Mouse (Mus musculus) WW6 (cell line): Measurements from ENCODE around the gene Gbp5.
A peak's percentile ranks its signal among the peaks of the same experiment; 100 is the strongest.

Experiments used
- DNase-seq: peaks from one replicate; pipeline ENCODE4 v3.0.0-alpha.2; 2013; ENCODE audit warnings: low read depth, low spot score

Gbp5 gene

GRCm38 (mm10) chr3:142493536-142494061 is at the start of gene Gbp5:
TSS of gene Gbp5 (plus strand) at chr3:142493978.
- no peak for DNase-seq

DNA sequence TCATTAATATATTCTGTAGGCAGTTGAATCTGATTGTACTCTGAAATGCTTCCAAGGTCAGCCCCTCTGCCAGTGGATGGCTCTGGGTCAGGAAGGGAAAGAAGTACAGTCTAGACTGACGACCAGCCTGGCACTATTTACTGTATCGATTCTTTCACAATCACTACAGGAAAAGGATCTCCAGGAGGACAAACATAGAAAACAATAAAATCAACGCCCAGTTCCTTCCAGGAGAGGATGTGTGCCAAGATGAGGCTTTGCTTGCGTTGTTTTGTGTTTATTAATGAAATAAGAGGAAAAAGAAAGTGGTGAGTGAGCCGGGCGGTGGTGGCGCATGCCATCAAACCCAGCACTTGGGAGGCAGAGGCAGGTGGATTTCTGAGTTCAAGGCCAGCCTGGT is 39.6 kb upstream of the Gbp5 start:
- no peak for DNase-seq

DNA sequence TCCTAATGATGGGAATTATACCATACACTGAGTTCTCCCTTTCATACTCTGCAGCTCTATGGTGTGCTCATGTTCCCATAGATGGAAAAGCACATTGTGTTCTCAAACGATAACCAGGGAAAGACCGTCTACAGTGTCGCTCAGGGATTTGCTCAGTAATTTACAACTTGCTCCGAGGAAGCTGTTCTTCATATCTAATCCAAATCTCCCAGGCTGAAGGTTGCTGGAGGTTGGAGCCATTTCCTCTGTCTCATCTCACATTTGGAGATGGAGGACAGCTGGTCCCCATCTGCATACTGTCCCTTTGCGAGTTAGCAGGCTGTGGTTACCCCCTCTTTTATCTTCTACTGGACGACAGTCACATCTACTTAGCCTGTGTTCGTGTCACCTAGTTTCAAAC is 34.5 kb upstream of the Gbp5 start:
- no peak for DNase-seq

GRCm38 (mm10) chr3:142462764-142463751 is 30.7 kb upstream of the Gbp5 start:
- no peak for DNase-seq

GRCm38 (mm10) chr3:142474349-142474983 is 19.3 kb upstream of the Gbp5 start:
- no peak for DNase-seq

DNA sequence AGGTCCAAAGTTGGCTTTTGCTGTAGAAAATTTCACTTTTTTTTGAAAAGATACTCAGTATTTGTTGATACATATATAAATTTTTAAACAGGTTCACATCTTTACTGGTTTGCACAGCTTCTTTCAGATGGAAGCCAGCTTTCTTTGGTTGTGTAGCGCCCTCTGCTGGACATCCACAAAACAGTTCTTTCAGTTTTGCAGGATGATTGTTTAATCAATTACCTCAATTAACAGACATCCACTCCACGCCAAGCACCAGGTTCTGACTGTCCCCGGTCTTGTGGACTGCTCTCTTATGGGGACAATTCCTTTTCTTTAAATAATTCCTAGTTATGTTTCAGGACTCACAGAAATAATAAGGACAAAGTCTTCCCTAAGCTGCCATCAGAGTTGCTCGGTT is 17.9 kb upstream of the Gbp5 start:
- no peak for DNase-seq

DNA sequence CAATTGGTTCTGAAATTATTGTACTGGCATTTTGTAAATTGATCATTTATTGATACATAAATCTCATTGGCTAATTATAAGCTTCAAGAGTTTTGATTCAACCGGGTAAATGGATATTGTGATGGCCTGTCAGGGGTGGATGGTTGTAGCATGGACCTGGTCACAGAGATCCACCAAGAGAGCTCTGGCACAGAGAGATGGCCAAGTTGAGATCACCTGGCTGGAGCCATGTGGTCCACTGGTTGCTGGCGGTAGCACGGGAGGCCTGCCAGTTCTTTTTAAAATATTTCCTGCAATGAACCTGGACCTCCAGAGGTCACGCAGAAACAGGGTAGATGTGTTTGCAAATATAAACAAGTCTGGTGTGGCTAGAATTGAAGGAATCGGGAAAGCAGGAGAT is 15.9 kb upstream of the Gbp5 start:
- no peak for DNase-seq

DNA sequence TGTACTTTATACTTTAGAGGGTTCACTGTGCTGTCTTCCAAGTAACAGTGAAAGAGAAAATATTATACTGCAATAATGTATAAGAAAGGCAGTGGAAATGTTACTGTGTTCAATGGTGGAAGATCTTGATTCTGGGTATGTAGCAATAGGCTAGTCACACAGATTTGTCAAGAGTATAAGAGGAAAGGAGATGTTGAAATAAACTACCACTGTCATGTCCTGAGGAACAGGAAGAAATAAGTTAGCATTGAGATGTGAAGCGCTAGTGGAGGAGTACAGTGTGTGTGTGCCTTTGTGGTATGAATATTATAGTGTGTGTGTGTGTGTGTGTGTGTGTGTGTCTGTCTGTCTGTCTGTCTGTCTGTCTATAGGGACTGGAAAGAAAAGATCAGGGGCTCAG is 15.4 kb upstream of the Gbp5 start:
- DNase-seq, result no peak

GRCm38 (mm10) chr3:142490465-142490864 is 3.3 kb upstream of the Gbp5 start:
- no peak for DNase-seq

DNA sequence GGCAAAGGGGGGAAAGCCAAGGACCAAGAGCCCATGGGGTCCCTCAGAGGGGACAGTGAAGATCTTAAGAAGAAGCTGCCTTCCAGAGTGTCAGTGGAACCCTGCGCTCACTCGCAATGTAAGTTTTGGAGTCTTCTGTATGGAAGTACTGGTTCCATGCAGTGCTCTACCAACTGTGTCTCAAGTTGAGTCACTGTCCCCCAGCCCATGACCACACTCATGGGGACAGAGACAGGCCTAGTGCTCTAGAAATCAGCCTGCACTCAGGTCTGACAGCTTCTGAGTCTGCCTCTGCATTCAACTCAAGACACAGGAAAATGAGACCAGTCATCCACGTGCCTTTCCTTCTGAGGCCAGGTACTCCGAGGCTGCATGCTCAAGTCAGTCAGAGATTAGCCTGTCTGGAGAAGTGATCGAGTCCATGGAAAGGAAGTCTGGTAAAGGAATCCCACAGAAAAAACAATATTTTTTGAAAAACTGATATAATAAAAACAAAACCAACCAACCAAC is 1.4 kb downstream of the Gbp5 start:
- no peak for DNase-seq

- no peak for DNase-seq
Observed at GRCm38 (mm10) chr3:142496113-142497101, 2.6 kb downstream of the Gbp5 start.

DNA sequence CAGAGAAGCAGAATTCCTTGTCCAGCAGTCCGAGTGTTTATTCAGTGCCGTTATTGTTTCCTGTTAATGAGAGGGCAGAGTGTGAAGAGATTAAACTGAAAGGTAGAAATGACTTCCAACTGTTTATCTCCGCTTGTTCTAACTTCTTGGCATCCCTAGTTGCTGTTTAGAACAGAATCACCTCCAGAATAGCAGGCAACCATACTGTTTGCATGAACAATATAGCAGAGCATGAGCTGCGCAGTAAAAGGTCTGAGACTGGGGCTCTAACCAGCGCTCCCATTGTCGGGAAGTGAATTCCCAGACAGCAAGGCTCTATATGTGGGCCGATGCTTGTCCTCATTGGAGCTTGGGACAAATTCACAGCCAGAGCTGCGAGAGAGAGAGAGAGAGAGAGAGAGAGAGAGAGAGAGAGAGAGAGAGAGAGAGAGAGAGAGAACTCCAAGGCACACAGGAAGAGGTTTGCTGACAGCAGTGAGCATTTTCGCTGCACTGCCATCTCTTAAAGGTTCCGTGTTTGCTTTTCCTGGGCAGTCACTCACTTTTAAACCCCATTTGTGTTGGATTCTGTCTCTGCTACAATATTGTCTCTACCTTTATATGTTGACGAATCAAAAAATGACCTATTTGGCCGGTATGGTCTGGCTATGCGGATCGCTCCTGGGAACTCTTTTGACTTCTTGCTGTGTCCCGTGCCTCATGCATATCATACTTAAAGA is 3.5 kb downstream of the Gbp5 start:
- DNase-seq, result no peak

- DNase-seq, result no peak
Observed at GRCm38 (mm10) chr3:142498941-142499340, 5.2 kb downstream of the Gbp5 start.

DNA sequence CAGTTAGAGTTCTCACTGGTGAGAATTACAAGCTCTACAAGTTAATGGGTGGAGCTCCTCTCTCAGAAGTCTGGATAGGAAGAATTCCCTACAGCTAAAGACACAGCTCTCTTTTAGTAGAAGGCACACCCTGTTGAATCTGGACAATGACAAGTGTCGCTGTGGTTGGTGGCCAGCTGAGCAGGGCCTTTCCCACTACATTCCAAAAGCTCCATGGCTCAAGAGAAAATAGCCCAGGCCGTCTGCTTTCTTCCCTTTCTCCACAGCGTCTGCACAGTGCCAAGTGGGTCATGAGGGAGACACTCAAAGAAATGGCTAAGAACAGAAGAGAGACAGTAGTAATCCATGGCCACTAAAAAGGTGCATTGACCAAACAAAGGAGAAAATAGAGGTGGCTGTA is 34.3 kb downstream of the Gbp5 start:
- no peak for DNase-seq

DNA sequence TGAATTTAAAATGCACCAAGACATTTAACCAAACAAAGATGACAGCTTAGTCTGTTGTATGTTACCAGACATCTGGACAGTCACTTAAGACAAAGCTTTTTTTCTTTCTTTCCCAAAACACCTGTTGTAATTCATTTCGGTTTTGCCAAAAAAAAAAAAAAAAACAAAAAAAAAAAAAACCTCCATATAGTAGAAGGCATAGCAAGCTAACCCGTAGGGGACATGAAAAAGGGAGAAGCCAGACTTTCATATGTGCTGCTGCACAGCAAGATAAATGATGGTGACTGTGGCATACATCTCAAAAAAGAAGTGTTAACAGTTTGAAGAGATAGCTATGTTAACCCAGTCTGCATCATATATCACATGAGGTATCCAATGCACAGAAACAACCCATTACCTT is 35.8 kb downstream of the Gbp5 start:
- no peak for DNase-seq

DNA sequence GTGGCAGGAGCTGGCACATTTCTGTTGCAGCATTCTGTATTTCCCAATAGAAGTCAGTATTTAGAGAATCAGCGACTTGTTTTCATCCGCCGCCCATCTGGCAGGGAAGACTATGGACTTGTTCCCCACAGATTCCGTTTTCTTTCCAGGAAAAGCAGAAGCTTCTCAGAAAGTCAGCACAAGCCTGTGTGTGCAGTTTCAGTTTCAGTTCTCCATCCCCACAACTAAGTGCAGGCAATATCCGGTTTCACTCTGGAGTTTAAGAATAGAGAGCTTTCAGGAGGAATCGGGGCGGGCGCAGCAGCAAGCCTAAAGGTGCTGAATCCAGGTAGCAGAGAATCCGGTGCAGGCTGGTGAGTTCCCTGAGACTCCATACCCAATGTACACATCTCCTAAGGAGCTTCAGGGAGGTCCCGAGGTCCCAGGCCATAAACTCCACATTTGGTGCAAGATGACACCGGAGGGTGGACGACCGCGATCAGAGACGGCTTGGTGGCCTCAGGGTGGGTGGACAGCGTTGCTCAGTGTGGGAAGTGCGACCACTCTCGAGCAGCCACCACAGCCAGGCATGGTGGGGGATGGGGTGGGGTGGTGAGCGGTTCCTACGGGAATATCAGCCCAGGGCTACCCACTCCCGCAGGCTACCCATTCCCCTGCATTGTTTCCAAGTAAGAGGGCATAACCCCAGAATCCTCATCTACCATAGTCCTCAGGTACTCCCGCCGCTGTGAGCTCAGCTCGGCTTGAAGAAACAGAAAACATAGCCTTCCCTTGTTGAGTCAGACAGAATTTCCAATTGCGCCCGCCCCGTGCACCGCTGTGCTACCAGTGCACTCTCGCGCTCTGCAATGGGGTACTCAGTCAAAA is 36.5 kb downstream of the Gbp5 start, which contains the start of gene Gbp7:
Gbp7 (plus strand) TSS at position 256 of the 867 bp plus-strand sequence.
- peak; percentile 22 for DNase-seq

DNA sequence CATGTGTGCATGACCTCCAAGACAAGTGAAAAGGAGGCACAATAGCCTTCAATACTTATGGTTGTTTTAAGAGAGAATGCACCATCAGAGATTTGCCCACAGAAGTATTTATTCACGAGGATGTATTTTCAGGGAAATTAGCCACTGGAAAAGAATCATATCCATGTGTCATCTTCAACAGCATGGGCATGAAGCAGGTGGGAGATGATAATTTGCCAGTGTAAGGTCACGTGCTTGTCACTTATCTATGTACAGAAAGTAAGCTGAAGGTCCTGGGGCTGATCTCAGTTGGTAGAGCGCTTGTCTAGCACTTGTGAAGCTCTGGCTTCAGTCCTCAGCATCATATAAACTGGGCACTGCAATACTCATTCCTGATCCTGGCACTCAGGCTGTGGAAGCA is 37.8 kb downstream of the Gbp5 start:
- DNase-seq, result no peak

- no peak for DNase-seq
Observed at GRCm38 (mm10) chr3:142533185-142533584, 39.4 kb downstream of the Gbp5 start.

GRCm38 (mm10) chr3:142535667-142536066 is 41.9 kb downstream of the Gbp5 start:
- DNase-seq, result no peak

DNA sequence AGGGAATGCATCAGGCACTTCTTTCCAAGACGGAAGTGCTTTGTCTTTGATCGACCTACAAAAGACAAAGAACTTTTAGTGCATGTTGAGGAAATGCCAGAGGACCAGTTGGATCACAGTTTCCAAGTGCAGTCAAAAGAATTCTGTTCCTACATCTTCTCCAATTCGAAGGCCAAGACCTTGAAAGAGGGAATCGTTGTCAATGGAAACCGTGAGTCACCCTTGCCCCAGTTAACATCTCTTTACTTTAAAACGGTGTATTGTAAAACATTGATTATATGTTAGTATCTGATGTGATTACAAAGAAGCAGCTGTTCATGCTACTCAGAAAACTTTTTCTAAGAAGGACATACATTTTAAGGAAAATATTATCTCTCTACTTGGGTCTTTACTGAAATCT is 47.6 kb downstream of the Gbp5 start:
- DNase-seq, result no peak
